Mouse (Mus musculus) forebrain, postnatal 0 days (tissue): Measurements from ENCODE around the gene Tmod1. TPM values are rescaled to one million over a fixed set of nuclear protein-coding genes. Genes with fewer than 3 reads are reported as not detected.

Experiments
- ATAC-seq: fragments of 200-750 bp; cut with Nextera tagmentation; 2 replicates; pipeline ENCODE4 v1.8.0; 2017; ENCODE audit warnings: mild to moderate bottlenecking, moderate library complexity
- DNase-seq: peaks from one replicate; pipeline ENCODE4 v3.0.0-alpha.2; 2015
- H3K27ac ChIP-seq: fragments of 300-500 bp; sonication (generic); 2 replicates; pipeline ENCODE4 v1.5.1; 2014; ENCODE audit warnings: low read depth, mild to moderate bottlenecking, antibody characterized with exemption, low read length, moderate library complexity, mixed read lengths
- H3K27me3 ChIP-seq: fragments of 300-500 bp; sonication (generic); 2 replicates; pipeline ENCODE4 v1.6.1; 2014; ENCODE audit warnings: mild to moderate bottlenecking, low read length, mixed read lengths; ENCODE audit not compliant: insufficient read depth
- H3K36me3 ChIP-seq: fragments of 300-500 bp; sonication (generic); 2 replicates; pipeline ENCODE4 v1.6.1; 2014; ENCODE audit warnings: mild to moderate bottlenecking, moderate library complexity; ENCODE audit not compliant: insufficient read depth
- H3K4me1 ChIP-seq: fragments of 300-500 bp; sonication (generic); 2 replicates; pipeline ENCODE4 v1.6.1; 2014; ENCODE audit warnings: antibody characterized with exemption; ENCODE audit not compliant: insufficient read depth
- H3K4me2 ChIP-seq: fragments of 300-500 bp; sonication (generic); 2 replicates; pipeline ENCODE4 v1.6.1; 2014; ENCODE audit warnings: low read depth, mild to moderate bottlenecking, moderate library complexity
- H3K4me3 ChIP-seq: fragments of 300-500 bp; sonication (generic); 2 replicates; pipeline ENCODE4 v1.5.1; 2014; ENCODE audit warnings: low read depth, low read length, mixed read lengths
- H3K9ac ChIP-seq: fragments of 300-500 bp; sonication (generic); 2 replicates; pipeline ENCODE4 v1.6.1; 2014; ENCODE audit warnings: mild to moderate bottlenecking
- H3K9me3 ChIP-seq: fragments of 300-500 bp; sonication (generic); 2 replicates; pipeline ENCODE4 v1.6.1; 2016; ENCODE audit warnings: low read length
- CTCF ChIP-seq: sonication (generic); IDR thresholded peaks from 2 replicates; pipeline ENCODE4 v1.5.1; 2016; ENCODE audit warnings: antibody characterized with exemption, control low read depth, low read depth
- WGBS: fragments of 180-500 bp; shearing (Covaris S2); extraction: QIAGEN DNeasy Blood & Tissue Kit; methylation state at CpG from one replicate; pipeline ENCODE4 v1.1.7; 2014; 5-methylcytosine and 5-hydroxymethylcytosine counted together
- polyA plus RNA-seq: library from polyadenylated mRNA; unstranded; fragments of >200 nt; fragmentation: Nextera tagmentation; extraction: Ambion mirVana; gene quantifications from 2 replicates; pipeline ENCODE4 v1.2.1, GENCODE M21; 2015
- total RNA-seq: library from RNA; depleted of rRNA; stranded (reverse); fragments of >200 nt; gene quantifications from 2 replicates; pipeline ENCODE4 v1.2.3, GENCODE M21; 2014

Tmod1 gene
- total and polyA plus RNA-seq, 2 experiments from 2014 or later, result 1.0 to 1.8 TPM

- TF ChIP-seq CTCF, result no peak
- Histone ChIP-seq H3K4me1 (no peaks in the 10 kb centered on the region), H3K27ac (no peak overlapping the region), H3K4me3 (no peak overlapping the region), H3K4me2 (no peak overlapping the region), H3K9me3 (no peaks in the 10 kb centered on the region), H3K27me3 (no peaks in the 10 kb centered on the region), H3K9ac (no peak overlapping the region), H3K36me3 (peaks cover 17% of the 10 kb centered on the region)
- no peak for ATAC-seq
- DNase-seq, result no peak
- 86% methylated on average over 3 of the region's 3 CpGs for WGBS
These were observed 15.7 kb upstream of the Tmod1 start for GRCm38 (mm10) chr4:46023021-46023481.

GRCm38 (mm10) chr4:46025893-46026292 is 12.8 kb upstream of the Tmod1 start:
- H3K36me3 ChIP-seq, result peaks cover 9% of the 10 kb centered on the region; the same call in 1 of the 2 replicates
- no peak for DNase-seq
- peak; percentile 66 for TF ChIP-seq CTCF
- WGBS, result 53% methylated on average over 7 of the region's 7 CpGs
- no peak overlapping the region for H3K4me2 ChIP-seq
- no peak overlapping the region for H3K4me3 ChIP-seq
- no peak overlapping the region for H3K9ac ChIP-seq
- H3K4me1 ChIP-seq, result no peaks in the 10 kb centered on the region
- no peak overlapping the region for H3K27ac ChIP-seq
- no peaks in the 10 kb centered on the region for H3K9me3 ChIP-seq
- no peaks in the 10 kb centered on the region for H3K27me3 ChIP-seq
- no peak for ATAC-seq

- no peak overlapping the region for H3K27ac ChIP-seq
- DNase-seq (no peak), ATAC-seq (no peak)
- H3K9ac ChIP-seq, result no peak overlapping the region
- H3K36me3 ChIP-seq, result peaks cover 9% of the 10 kb centered on the region; the same call in 1 of the 2 replicates
- no peaks in the 10 kb centered on the region for H3K4me1 ChIP-seq
- no peak overlapping the region for H3K4me2 ChIP-seq
- WGBS, result 54% methylated on average over 6 of the region's 6 CpGs
- no peaks in the 10 kb centered on the region for H3K9me3 ChIP-seq
- H3K27me3 ChIP-seq, result no peaks in the 10 kb centered on the region
- no peak overlapping the region for H3K4me3 ChIP-seq
- no peak for TF ChIP-seq CTCF
These were observed 10.5 kb upstream of the Tmod1 start for GRCm38 (mm10) chr4:46028224-46028623.

- no peak overlapping the region for H3K4me3 ChIP-seq
- H3K27me3 ChIP-seq, result no peaks in the 10 kb centered on the region
- H3K4me1 ChIP-seq, result no peaks in the 10 kb centered on the region
- TF ChIP-seq CTCF, result no peak
- H3K36me3 ChIP-seq, result peaks cover 9% of the 10 kb centered on the region; the same call in 1 of the 2 replicates
- H3K27ac ChIP-seq, result no peak overlapping the region
- no peaks in the 10 kb centered on the region for H3K9me3 ChIP-seq
- DNase-seq (no peak), ATAC-seq (no peak)
- H3K4me2 ChIP-seq, result no peak overlapping the region
- H3K9ac ChIP-seq, result no peak overlapping the region
- WGBS, result 83% methylated on average over 4 of the region's 4 CpGs
These were observed 10.0 kb upstream of the Tmod1 start for GRCm38 (mm10) chr4:46028781-46029180.

GRCm38 (mm10) chr4:46029552-46029951 is 9.2 kb upstream of the Tmod1 start:
- no peaks in the 10 kb centered on the region for H3K27me3 ChIP-seq
- DNase-seq (no peak), ATAC-seq (0 out of 2 replicates have a peak, but pooled peaks have one; percentile 18)
- H3K4me3 ChIP-seq, result no peak overlapping the region
- no peaks in the 10 kb centered on the region for H3K9me3 ChIP-seq
- H3K36me3 ChIP-seq, result peaks cover 9% of the 10 kb centered on the region; the same call in 1 of the 2 replicates
- TF ChIP-seq CTCF, result peak; percentile 43
- H3K4me2 ChIP-seq, result no peak overlapping the region
- no peak overlapping the region for H3K27ac ChIP-seq
- no peaks in the 10 kb centered on the region for H3K4me1 ChIP-seq
- no peak overlapping the region for H3K9ac ChIP-seq
- WGBS, result 49% methylated on average over 9 of the region's 9 CpGs

- DNase-seq (no peak), ATAC-seq (no peak)
- Histone ChIP-seq H3K4me1 (no peaks in the 10 kb centered on the region), H3K4me3 (no peak overlapping the region), H3K9me3 (no peaks in the 10 kb centered on the region), H3K9ac (no peak overlapping the region), H3K36me3 (no peaks in the 10 kb centered on the region), H3K4me2 (no peak overlapping the region), H3K27ac (no peak overlapping the region), H3K27me3 (0 out of 2 replicates have a peak, but pooled peaks cover 3% of the 10 kb centered on the region)
- TF ChIP-seq CTCF, result no peak
- WGBS, result 77% methylated on average over 9 of the region's 9 CpGs
These were observed 6.3 kb upstream of the Tmod1 start for GRCm38 (mm10) chr4:46032448-46032847.

GRCm38 (mm10) chr4:46033197-46033596 is 5.5 kb upstream of the Tmod1 start:
- TF ChIP-seq CTCF, result no peak
- WGBS, result 96% methylated on average over 2 of the region's 2 CpGs
- no peak for ATAC-seq

More at GRCm38 (mm10) chr4:46033197-46033596, 5.5 kb upstream of the Tmod1 start:
- H3K9ac ChIP-seq, result no peak overlapping the region
- H3K4me1 ChIP-seq, result no peaks in the 10 kb centered on the region
- 0 out of 2 replicates have a peak, but pooled peaks cover 5% of the 10 kb centered on the region for H3K27me3 ChIP-seq
- no peak for DNase-seq
- no peaks in the 10 kb centered on the region for H3K9me3 ChIP-seq
- no peaks in the 10 kb centered on the region for H3K36me3 ChIP-seq
- H3K4me3 ChIP-seq, result no peak overlapping the region
- H3K27ac ChIP-seq, result no peak overlapping the region
- H3K4me2 ChIP-seq, result no peak overlapping the region
